Mouse (Mus musculus) erythroblast, embryonic 14.5 days (primary cell): ENCODE measurements around the gene Gpn1. TPM values are rescaled to one million over a fixed set of nuclear protein-coding genes. Genes with fewer than 3 reads are reported as not detected.

Experiments
- H3K27me3 ChIP-seq: 2 replicates; pipeline ENCODE4 v1.6.1; 2012; ENCODE audit warnings: inconsistent platforms; ENCODE audit not compliant: control insufficient read depth
- H3K36me3 ChIP-seq: 2 replicates; pipeline ENCODE4 v1.6.1; 2012; ENCODE audit warnings: mild to moderate bottlenecking, inconsistent platforms; ENCODE audit not compliant: control insufficient read depth
- H3K4me1 ChIP-seq: 2 replicates; pipeline ENCODE4 v1.6.1; 2012; ENCODE audit warnings: inconsistent platforms; ENCODE audit not compliant: control insufficient read depth
- H3K4me3 ChIP-seq: replicated peaks from 2 replicates; pipeline ENCODE3; 2012; ENCODE audit warnings: moderate library complexity, mild to moderate bottlenecking, inconsistent platforms
- H3K9me3 ChIP-seq: 2 replicates; pipeline ENCODE4 v1.6.1; 2012; ENCODE audit warnings: low read length, inconsistent platforms, mixed read lengths; ENCODE audit not compliant: control insufficient read depth
- GATA1 ChIP-seq: IDR thresholded peaks from 2 replicates; pipeline ENCODE4 v1.6.1; 2012; ENCODE audit warnings: low read length, inconsistent platforms, mixed read lengths
- TAL1 ChIP-seq: IDR thresholded peaks from 3 replicates; pipeline ENCODE4 v1.6.1; 2012; ENCODE audit warnings: low read length, inconsistent platforms, mixed read lengths
- polyA plus RNA-seq: library from polyadenylated mRNA; stranded (reverse); fragments of >175 nt; gene quantifications from 2 replicates; pipeline ENCODE4 v1.2.3, GENCODE M21; 2012

The Gpn1 gene
- polyA plus RNA-seq, 1 experiment, result 0.81 TPM

DNA sequence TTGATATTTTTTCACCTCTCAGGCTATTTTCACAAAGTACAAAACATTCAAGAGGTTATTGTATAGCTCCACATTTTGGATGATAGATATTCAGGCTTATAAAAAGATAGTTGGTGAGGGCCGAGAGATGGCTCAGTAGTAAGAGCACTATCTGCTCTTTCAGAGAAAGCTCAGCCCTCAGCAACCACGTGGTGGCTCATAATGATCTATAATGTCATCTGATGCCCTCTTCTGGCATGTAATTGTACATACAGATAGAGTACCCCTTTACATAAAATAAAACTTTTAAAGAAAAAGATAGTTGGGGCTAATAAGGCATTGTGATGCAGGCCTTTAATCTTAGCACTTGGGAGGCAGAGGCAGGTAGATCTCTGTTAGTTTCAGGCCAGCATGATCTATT, 34.0 kb downstream of the Gpn1 start:
- Histone ChIP-seq H3K4me1 (peaks cover 32% of the 10 kb centered on the region), H3K4me3 (no peak overlapping the region), H3K9me3 (no peaks in the 10 kb centered on the region), H3K36me3 (peaks cover 48% of the 10 kb centered on the region), H3K27me3 (no peaks in the 10 kb centered on the region)
- TF ChIP-seq TAL1 (no peak), GATA1 (no peak)

DNA sequence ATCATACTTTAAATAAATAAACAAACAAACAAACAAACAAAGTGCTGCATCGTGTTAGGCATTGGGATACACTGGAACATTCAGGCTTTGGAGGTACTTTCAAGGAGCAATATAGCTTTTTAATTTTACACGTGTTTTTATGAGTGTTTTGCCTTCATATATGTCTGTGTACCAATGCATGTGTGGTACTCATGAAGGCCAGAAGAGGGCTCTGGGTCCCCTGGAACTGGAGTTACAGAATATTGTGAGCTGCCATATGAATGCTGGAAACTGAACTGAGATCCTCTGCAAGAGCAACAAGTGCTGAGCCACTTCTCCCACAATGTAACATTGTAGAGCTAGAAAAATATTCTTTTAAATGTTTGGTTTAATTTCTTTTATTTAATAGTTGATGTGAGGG, 40.7 kb downstream of the Gpn1 start:
- no peaks in the 10 kb centered on the region for H3K4me1 ChIP-seq
- peaks cover 87% of the 10 kb centered on the region for H3K36me3 ChIP-seq
- TF ChIP-seq GATA1 (no peak), TAL1 (no peak)

GRCm38 (mm10) chr5:31559401-31559800, 64.9 kb downstream of the Gpn1 start:
- Histone ChIP-seq H3K36me3 (peaks cover 47% of the 10 kb centered on the region), H3K27me3 (no peaks in the 10 kb centered on the region), H3K9me3 (no peaks in the 10 kb centered on the region), H3K4me1 (no peaks in the 10 kb centered on the region), H3K4me3 (no peak overlapping the region)
- TF ChIP-seq GATA1 (no peak), TAL1 (no peak)

More for the DNA sequence above, 40.7 kb downstream of the Gpn1 start:
- Histone ChIP-seq H3K4me3 (no peak overlapping the region), H3K9me3 (no peaks in the 10 kb centered on the region), H3K27me3 (no peaks in the 10 kb centered on the region)

- H3K9me3 ChIP-seq, result no peaks in the 10 kb centered on the region
- H3K36me3 ChIP-seq, result peaks cover 44% of the 10 kb centered on the region
- TF ChIP-seq TAL1, result no peak
- TF ChIP-seq GATA1, result no peak
- H3K4me3 ChIP-seq, result no peak overlapping the region
- H3K27me3 ChIP-seq, result no peaks in the 10 kb centered on the region
- no peaks in the 10 kb centered on the region for H3K4me1 ChIP-seq
Observed at GRCm38 (mm10) chr5:31560352-31560751, 65.8 kb downstream of the Gpn1 start.

DNA sequence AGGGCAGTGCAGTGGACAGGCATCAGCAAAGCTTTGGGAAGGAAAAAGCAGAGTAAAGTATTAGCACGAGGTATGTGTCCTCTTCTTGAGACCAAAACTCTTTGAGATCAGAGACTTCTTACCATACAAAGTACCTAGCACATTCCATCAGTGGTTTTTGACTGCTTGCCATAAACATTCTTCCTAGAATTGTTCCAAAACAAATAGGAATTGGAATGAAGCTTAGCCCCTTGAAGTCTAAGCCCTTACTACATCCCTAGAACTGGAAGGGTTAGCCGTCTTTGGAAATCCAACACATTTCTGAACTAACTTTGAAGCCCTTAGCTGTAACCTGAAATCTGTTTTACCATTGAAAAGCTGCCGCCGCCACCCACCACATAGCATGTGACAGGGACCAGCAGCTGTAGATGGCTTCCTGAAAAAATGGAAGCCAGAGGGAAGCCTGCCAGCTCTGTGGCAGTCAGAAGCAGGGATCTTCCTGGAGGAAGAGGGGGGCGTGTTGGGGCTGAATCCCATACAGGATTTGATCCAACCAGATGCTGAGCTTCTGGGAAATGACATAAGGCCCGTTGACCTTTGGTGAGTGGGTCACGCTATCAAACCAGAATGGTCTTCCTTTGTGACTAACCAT, 67.6 kb downstream of the Gpn1 start:
- Histone ChIP-seq H3K4me3 (no peak overlapping the region), H3K27me3 (no peaks in the 10 kb centered on the region), H3K9me3 (no peaks in the 10 kb centered on the region), H3K36me3 (peaks cover 36% of the 10 kb centered on the region), H3K4me1 (no peaks in the 10 kb centered on the region)
- TF ChIP-seq TAL1, result no peak
- TF ChIP-seq GATA1, result no peak

Other genes starting within 250 kb of the Gpn1 start
- gene Krtcap3, start 243.1 kb upstream of the Gpn1 start, polyA plus RNA-seq, result 0.06 and 0.14 TPM in 2 replicates
- 0.30 and 0.43 TPM in 2 replicates for gene Ift172, start 203.6 kb upstream of the Gpn1 start, polyA plus RNA-seq
- 0.17 TPM in 1 of 2 replicates, not detected in the other for gene Fndc4, start 198.7 kb upstream of the Gpn1 start, polyA plus RNA-seq
- gene Gckr, start 197.3 kb upstream of the Gpn1 start, polyA plus RNA-seq, result not detected in 2 replicates
- 0.64 and 0.87 TPM in 2 replicates for gene Zfp512, start 42.3 kb upstream of the Gpn1 start, polyA plus RNA-seq
- not detected in 2 replicates for gene 4930548H24Rik, start 9.0 kb upstream of the Gpn1 start, polyA plus RNA-seq
- gene Slc4a1ap, start 32.3 kb downstream of the Gpn1 start, polyA plus RNA-seq, result 0.77 and 1.6 TPM in 2 replicates
- 0.54 and 0.64 TPM in 2 replicates for gene Supt7l, start 33.1 kb downstream of the Gpn1 start, polyA plus RNA-seq
- gene Mrpl33, start 102.2 kb downstream of the Gpn1 start, polyA plus RNA-seq, result 0.67 and 0.78 TPM in 2 replicates
- 1.3 and 2.2 TPM in 2 replicates for gene Rbks, start 202.9 kb downstream of the Gpn1 start, polyA plus RNA-seq
- gene Babam2, start 202.9 kb downstream of the Gpn1 start, polyA plus RNA-seq, result 7.0 and 9.5 TPM in 2 replicates